Mouse (Mus musculus): Measurements from ENCODE around the gene Ran.

- TF ChIP-seq MAX (IDR thresholded peaks at IDR 0.05) (no peak), USF1 (IDR thresholded peaks at IDR 0.05; ENCODE audit: low read depth) (no peak), CTCF (IDR thresholded peaks at IDR 0.05; ENCODE audit: control insufficient read depth, insufficient read depth, insufficient read length) (no peak), MYOG (IDR thresholded peaks at IDR 0.05; ENCODE audit: control insufficient read depth, extremely low read depth, insufficient read length) (no peak), CEBPB (IDR thresholded peaks at IDR 0.05; ENCODE audit: low read depth) (no peak), MYOD1 (IDR thresholded peaks at IDR 0.05; ENCODE audit: control insufficient read depth, insufficient read length, low read depth) (no peak), FOSL1 (IDR thresholded peaks at IDR 0.05; ENCODE audit: insufficient read depth, low read length, poor library complexity, severe bottlenecking) (no peak)
Measured at GRCm38 (mm10) chr5:129045641-129046580, 26.0 kb downstream of the Ran start.

Data from C2C12 (cell line).